Mouse (Mus musculus): Measurements from ENCODE around the gene Zfp184. TPM values are rescaled to one million over a fixed set of nuclear protein-coding genes. Genes with fewer than 3 reads are reported as not detected.
"Not testable (repeated sequence)": the region's sequence is repeated elsewhere in the genome, so short reads cannot be mapped to it uniquely, and the experiment has no call there.

Gene Zfp184
- 7.6 and 8.9 TPM in 2 replicates for polyA plus RNA-seq (2014; fragmentation: Nextera tagmentation; extraction: Ambion mirVana)

DNA sequence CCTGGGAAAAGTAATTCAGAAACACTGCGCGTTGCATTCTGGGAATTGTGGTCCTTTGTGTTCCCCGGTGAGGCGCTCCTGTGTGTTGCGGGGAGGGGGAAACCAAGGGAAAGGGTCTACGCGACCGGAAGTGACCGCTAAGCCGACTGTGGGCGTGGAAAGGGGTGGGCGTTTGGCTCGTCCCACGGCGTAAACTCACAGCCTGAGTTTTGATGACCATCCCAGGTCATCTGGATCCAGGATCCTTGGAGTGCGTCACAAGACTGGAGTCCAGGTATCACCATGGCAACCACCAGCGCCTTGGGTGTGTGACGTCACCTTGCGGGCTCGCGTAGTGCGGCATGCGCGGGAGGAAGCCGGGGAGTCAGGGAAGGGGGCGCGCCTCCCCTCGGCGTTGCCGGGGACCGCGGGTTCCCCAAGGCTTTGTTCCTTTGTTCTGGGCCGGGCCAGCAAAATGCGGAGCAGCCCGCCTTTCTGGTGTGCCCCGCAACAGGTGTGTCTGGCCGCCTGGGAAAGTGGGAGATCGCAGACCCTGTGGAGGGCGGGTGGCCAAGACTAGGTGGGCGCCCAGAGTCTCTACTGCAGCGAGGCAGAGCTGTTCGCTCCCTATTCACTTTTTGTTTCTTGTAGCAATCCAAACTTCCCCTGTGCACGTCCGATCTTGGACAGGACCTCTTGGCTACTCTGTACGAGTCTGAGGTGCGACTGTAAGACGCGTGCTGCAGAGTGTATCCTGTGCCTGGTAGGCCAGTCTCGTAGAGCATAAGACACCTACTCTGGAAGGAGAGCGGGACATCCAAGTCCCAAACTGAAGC lies at the start of gene Zfp184:
TSS of gene Zfp184 (plus strand) at position 169 of the 815 bp plus-strand sequence.
- peak within 1 kb of the TSS; percentile 85 for H3K27ac ChIP-seq (replicated peaks; ENCODE audit: low read depth, low read length)
- H3K27me3 ChIP-seq (replicated peaks; ENCODE audit: control insufficient read depth, insufficient read depth, low read length): no peaks in the 10 kb centered on the region
- H3K9ac ChIP-seq (ENCODE audit: low read depth, low read length): peak within 1 kb of the TSS; percentile 88
- DNase-seq (ENCODE audit: low spot score) (peak; percentile 98), ATAC-seq (ENCODE audit: low read depth) (peak; percentile 92)
- 0 out of 2 replicates have a peak, but pooled peaks cover 3% of the 10 kb centered on the region for H3K4me1 ChIP-seq (ENCODE audit: control insufficient read depth, insufficient read depth, low read length)
- WGBS: under 1% methylated on average over 46 of the region's 50 CpGs
- H3K9me3 ChIP-seq (ENCODE audit: control insufficient read depth, low read length): no peaks in the 10 kb centered on the region
- peaks cover 17% of the 10 kb centered on the region for H3K36me3 ChIP-seq (ENCODE audit: control insufficient read depth, insufficient read depth, low read length)
- H3K4me2 ChIP-seq (ENCODE audit: low read depth, low read length): peak within 1 kb of the TSS; percentile 86
- H3K4me3 ChIP-seq (ENCODE audit: low read depth, low read length): peak within 1 kb of the TSS; percentile 80

DNA sequence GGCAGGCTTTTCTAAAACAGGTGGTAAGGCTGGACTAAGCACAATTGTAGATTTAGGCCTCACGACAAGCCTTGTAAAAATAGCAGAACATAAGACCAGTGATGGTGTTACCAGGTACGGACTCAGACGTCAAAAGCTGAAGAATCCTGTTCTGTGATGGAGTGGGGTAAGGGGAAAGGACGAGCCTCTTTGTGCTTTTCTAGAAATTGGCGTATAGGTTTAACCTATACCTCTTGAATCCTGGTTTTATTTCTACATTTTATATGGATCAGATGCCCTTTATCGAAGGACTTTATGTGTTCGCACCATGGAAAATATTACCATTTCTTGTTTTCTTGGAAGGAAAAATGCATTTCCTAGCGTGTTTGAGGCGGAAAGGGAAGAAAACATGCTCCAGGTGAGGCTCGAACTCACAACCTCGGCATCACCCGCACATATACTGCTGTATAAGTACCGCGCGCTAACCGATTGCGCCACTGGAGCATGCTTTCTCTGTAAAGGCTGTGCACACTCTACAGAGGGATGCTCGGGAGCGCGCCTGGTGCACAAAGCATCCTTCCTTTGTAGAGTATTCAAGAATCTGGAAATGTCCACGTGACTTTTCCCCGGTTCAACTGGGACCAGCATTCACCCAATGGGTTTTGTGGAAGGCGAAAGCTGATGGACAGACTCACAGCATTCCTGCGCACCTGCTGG lies 48.2 kb upstream of the Zfp184 start:
- no peaks in the 10 kb centered on the region for H3K9me3 ChIP-seq (ENCODE audit: control insufficient read depth, low read length)
- peak overlapping the region; percentile 50 for H3K4me2 ChIP-seq (ENCODE audit: low read depth, low read length)
- no peaks in the 10 kb centered on the region for H3K36me3 ChIP-seq (ENCODE audit: control insufficient read depth, insufficient read depth, low read length)
- H3K9ac ChIP-seq (ENCODE audit: low read depth, low read length): peak overlapping the region; percentile 51
- ATAC-seq (ENCODE audit: low read depth) (peak; percentile 95), DNase-seq (ENCODE audit: low spot score) (peak; percentile 83)
- H3K27ac ChIP-seq (replicated peaks; ENCODE audit: low read depth, low read length): no peak overlapping the region
- 7% methylated on average over 24 of the region's 24 CpGs for WGBS
- H3K4me3 ChIP-seq (ENCODE audit: low read depth, low read length): peak overlapping the region; percentile 44
- H3K4me1 ChIP-seq (ENCODE audit: control insufficient read depth, insufficient read depth, low read length): peaks cover 5% of the 10 kb centered on the region; the same call in 1 of the 2 replicates
- H3K27me3 ChIP-seq (replicated peaks; ENCODE audit: control insufficient read depth, insufficient read depth, low read length): no peaks in the 10 kb centered on the region

DNA sequence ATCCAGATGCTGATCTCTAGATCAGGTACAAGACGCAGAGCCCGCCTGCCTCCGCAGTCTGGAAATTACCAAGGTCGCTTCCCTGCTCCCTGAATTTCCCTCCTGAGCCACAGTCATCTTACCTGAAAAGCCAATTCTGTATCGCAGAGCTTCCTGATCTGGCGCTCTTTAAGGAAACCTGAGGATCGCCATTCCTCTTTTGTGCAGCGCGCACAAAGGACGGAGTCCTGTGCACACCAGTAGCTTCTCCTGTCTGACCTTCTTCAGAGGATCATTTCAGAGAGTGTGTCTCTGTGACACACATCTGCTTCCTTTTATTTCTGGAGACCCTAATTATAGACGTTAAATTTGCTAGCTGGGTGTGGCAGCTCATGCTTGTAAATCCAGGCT lies 47.7 kb upstream of the Zfp184 start:
- 1% methylated on average over 11 of the region's 11 CpGs for WGBS
- no peak overlapping the region for H3K27ac ChIP-seq (replicated peaks; ENCODE audit: low read depth, low read length)

DNA sequence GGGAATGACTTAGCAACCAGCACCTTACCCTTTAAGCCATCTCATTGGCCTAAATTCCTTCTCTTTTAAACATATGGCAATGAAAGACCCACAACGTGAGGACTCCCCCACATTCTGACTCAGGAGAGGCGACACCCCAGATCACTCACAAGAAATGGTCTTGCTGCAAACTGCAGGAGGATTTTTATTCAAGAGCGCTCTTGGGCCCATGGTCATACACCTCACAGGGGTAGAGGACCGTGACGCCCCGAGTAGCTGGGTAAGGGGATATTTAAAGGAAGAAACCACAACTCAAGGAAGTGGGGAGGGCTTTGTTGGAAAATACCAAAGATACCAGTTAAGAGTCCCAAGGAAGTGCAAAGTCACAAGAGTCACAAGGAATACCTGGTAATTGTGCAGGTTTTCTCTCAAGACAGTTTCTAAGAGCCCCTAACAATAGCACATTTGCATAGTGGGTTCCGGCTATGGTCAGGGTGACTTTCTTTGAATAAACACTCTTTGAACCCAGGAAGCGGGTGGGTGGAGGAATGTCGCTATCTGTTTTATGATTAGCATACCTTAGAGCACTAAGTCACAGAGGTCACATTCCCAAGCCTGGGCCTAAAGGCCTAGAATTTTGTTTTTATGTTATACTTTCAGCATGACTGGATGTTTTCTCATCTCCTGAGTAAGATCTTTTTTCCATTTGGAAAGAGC lies 43.9 kb upstream of the Zfp184 start:
- H3K27me3 ChIP-seq (replicated peaks; ENCODE audit: control insufficient read depth, insufficient read depth, low read length); H3K9ac ChIP-seq (ENCODE audit: low read depth, low read length); H3K36me3 ChIP-seq (ENCODE audit: control insufficient read depth, insufficient read depth, low read length); DNase-seq (ENCODE audit: low spot score); H3K27ac ChIP-seq (replicated peaks; ENCODE audit: low read depth, low read length); H3K4me1 ChIP-seq (ENCODE audit: control insufficient read depth, insufficient read depth, low read length); ATAC-seq (ENCODE audit: low read depth); H3K4me3 ChIP-seq (ENCODE audit: low read depth, low read length); H3K9me3 ChIP-seq (ENCODE audit: control insufficient read depth, low read length); H3K4me2 ChIP-seq (ENCODE audit: low read depth, low read length): not testable (repeated sequence)
- 88% methylated on average over 9 of the region's 9 CpGs for WGBS

More for the DNA sequence above, 47.7 kb upstream of the Zfp184 start:
- ATAC-seq (ENCODE audit: low read depth): peak; percentile 48; the same call in 1 of the 2 replicates
- H3K9me3 ChIP-seq (ENCODE audit: control insufficient read depth, low read length): no peaks in the 10 kb centered on the region
- H3K4me1 ChIP-seq (ENCODE audit: control insufficient read depth, insufficient read depth, low read length): peaks cover 5% of the 10 kb centered on the region; the same call in 1 of the 2 replicates
- no peaks in the 10 kb centered on the region for H3K27me3 ChIP-seq (replicated peaks; ENCODE audit: control insufficient read depth, insufficient read depth, low read length)
- H3K4me2 ChIP-seq (ENCODE audit: low read depth, low read length): peak overlapping the region; percentile 50
- peak; percentile 31 for DNase-seq (ENCODE audit: low spot score)
- H3K36me3 ChIP-seq (ENCODE audit: control insufficient read depth, insufficient read depth, low read length): no peaks in the 10 kb centered on the region
- H3K4me3 ChIP-seq (ENCODE audit: low read depth, low read length): peak overlapping the region; percentile 44
- H3K9ac ChIP-seq (ENCODE audit: low read depth, low read length): peak overlapping the region; percentile 51

DNA sequence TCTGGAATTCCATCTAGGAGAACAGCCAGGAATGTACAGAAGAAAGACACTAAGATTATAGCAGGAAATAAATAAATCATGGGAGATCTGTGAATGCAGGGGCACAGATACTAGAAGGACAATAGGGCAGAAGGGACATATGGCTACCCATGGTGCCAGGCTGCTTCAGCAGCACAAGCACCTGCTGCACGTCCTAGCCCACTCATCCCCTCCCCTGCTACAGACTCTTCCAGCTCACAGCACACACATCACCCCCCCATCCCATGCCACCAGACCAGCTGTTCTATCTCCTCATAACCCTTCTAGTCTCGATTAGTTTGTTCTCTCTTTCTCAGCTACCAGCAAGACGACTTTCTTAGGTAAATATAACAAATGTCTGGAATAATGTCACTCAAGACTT lies 41.4 kb upstream of the Zfp184 start:
- H3K27ac ChIP-seq (replicated peaks; ENCODE audit: low read depth, low read length): no peak overlapping the region
- DNase-seq (ENCODE audit: low spot score): peak; percentile 48
- peaks cover 5% of the 10 kb centered on the region; the same call in 1 of the 2 replicates for H3K4me1 ChIP-seq (ENCODE audit: control insufficient read depth, insufficient read depth, low read length)
- H3K9me3 ChIP-seq (ENCODE audit: control insufficient read depth, low read length): no peaks in the 10 kb centered on the region
- peak; percentile 78; the same call in 1 of the 2 replicates for ATAC-seq (ENCODE audit: low read depth)
- no peak overlapping the region for H3K4me3 ChIP-seq (ENCODE audit: low read depth, low read length)
- no peak overlapping the region for H3K4me2 ChIP-seq (ENCODE audit: low read depth, low read length)
- WGBS: 50% methylated on average over 3 of the region's 3 CpGs
- no peaks in the 10 kb centered on the region for H3K36me3 ChIP-seq (ENCODE audit: control insufficient read depth, insufficient read depth, low read length)
- no peak overlapping the region for H3K9ac ChIP-seq (ENCODE audit: low read depth, low read length)
- H3K27me3 ChIP-seq (replicated peaks; ENCODE audit: control insufficient read depth, insufficient read depth, low read length): no peaks in the 10 kb centered on the region; the same call in 1 of the 2 replicates

DNA sequence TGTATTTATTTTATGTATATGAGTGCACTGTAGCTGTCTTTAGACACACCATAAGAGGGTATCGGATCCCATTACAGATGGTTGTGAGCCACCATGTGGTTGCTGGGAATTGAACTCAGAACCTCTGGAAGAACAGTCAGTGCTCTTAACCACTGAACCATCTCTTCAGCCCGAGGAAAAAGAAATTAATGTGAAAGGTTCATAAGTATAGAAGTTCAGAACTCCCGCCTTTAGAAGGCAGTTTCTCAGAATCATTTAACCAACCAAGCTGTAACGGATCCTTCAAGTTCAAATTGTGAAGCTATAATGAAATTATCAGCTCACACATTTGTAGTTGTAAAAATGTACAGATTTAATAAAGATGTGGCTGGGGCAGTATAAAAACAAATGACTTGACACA lies 40.8 kb upstream of the Zfp184 start:
- not testable (repeated sequence) for H3K9me3 ChIP-seq (ENCODE audit: control insufficient read depth, low read length); H3K27me3 ChIP-seq (replicated peaks; ENCODE audit: control insufficient read depth, insufficient read depth, low read length); H3K36me3 ChIP-seq (ENCODE audit: control insufficient read depth, insufficient read depth, low read length); H3K4me1 ChIP-seq (ENCODE audit: control insufficient read depth, insufficient read depth, low read length); H3K4me2 ChIP-seq (ENCODE audit: low read depth, low read length); DNase-seq (ENCODE audit: low spot score); ATAC-seq (ENCODE audit: low read depth); H3K9ac ChIP-seq (ENCODE audit: low read depth, low read length); H3K27ac ChIP-seq (replicated peaks; ENCODE audit: low read depth, low read length); H3K4me3 ChIP-seq (ENCODE audit: low read depth, low read length)
- WGBS: 74% methylated on average over 4 of the region's 4 CpGs

DNA sequence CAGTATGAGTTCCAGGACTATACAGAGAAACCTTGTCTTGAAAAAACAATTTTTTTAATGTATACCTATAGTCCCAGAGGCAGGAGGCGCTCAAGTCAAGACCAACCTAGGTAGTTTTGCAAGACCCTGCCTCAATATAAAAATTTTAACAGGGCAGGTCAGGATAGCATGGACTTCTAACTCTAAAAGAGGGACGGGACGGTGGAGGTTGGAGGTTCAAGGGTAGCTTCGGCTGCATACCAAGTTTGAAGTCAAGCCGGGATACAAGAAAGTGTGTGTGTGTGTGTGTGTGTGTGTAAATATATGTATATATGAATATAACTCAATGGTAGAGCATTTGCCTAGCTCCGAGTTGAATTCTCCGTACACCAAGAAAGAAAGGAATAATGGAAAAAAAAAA lies 38.6 kb upstream of the Zfp184 start:
- Histone ChIP-seq H3K4me2 (ENCODE audit: low read depth, low read length) (no peak overlapping the region), H3K27ac (replicated peaks; ENCODE audit: low read depth, low read length) (no peak overlapping the region), H3K27me3 (replicated peaks; ENCODE audit: control insufficient read depth, insufficient read depth, low read length) (no peaks in the 10 kb centered on the region; the same call in 1 of the 2 replicates), H3K4me1 (ENCODE audit: control insufficient read depth, insufficient read depth, low read length) (peaks cover 5% of the 10 kb centered on the region; the same call in 1 of the 2 replicates), H3K4me3 (ENCODE audit: low read depth, low read length) (no peak overlapping the region), H3K36me3 (ENCODE audit: control insufficient read depth, insufficient read depth, low read length) (no peaks in the 10 kb centered on the region), H3K9me3 (ENCODE audit: control insufficient read depth, low read length) (no peaks in the 10 kb centered on the region), H3K9ac (ENCODE audit: low read depth, low read length) (no peak overlapping the region)
- DNase-seq (ENCODE audit: low spot score) (no peak), ATAC-seq (ENCODE audit: low read depth) (no peak)
- WGBS: 43% methylated on average over 7 of the region's 7 CpGs

Measured in embryonic facial prominence, embryonic 14.5 days (tissue).